Mouse (Mus musculus) gastrocnemius, postnatal 36 days (tissue): ENCODE data around the gene Emc10. TPM values are rescaled to one million over a fixed set of nuclear protein-coding genes. Genes with fewer than 3 reads are reported as not detected.

Experiments
- DNase-seq, 2 experiments: peaks; one replicate each; pipeline ENCODE4 v3.0.0; 2022
- intact Hi-C: fragments of 180-260 bp; cut with DNase I; formaldehyde crosslinking; loops from one replicate; pipeline ENCODE4 v1.15.1; 2025
- microRNA-seq, 2 experiments: library from miRNA; unstranded; fragments of <30 nt; microRNA quantifications; one replicate each; pipeline ENCODE4 v1.2.0; 2021
- total RNA-seq, 2 experiments: library from RNA; stranded (reverse); gene quantifications; 2 replicates each; pipeline ENCODE4 v1.2.3; 2021

The Emc10 gene
- total RNA-seq, 2 experiments from 2014 or later, result 42.4 to 43.5 TPM

DNA sequence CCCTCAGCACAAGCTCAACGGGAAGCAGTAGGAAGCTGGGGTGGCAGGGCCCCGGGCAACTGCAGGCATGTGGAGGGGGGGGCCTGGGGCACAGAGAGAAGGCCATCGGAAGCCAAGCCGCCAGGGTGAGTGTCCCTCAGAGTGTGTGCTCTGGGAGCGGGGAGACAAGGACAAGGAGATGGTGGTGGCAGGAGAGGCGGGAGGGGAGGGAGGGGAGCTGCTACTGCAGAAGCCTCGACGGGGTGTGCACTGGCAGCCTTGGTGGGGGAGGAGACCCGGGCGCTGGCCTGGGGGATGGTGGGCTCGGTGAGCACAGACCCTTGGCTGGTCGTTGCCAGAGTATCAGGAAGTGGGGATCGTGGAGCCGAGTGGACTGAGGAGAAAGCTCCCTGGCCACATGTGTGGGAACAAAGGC lies 53.9 kb downstream of the Emc10 start:
- DNase-seq, result no peak
- intact Hi-C loops, result loop anchor here (5.0 kb wide), 1 partner anchor 130 kb away; the partner anchor contains the start of gene Napsa

DNA sequence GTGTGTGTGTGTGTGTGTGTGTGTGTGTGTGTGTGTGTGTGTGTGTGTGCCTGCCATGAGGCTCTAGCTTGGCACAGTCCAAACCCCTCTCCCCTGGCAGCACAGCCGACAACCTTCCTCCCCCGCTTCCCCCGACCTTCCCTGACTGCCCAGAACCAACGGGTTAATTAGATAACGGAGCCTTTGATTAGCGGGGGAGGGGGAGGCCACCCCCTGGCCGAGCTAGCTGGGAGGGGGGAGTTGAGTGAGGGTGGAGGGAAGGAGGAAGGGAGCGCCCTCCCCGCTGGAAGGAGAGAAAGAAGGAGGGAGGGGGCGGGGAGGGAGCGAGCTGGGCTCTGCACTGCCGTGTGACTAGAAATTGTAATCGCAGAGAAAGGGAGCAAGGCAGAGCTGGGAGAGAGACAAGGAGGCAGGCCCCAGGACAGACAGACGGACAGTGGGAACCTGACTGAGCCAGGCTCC lies 54.6 kb downstream of the Emc10 start:
- intact Hi-C loops, result loop anchor here (5.0 kb wide), 1 partner anchor 131 kb away; the partner anchor contains the start of gene Napsa
- DNase-seq, result no peak

DNA sequence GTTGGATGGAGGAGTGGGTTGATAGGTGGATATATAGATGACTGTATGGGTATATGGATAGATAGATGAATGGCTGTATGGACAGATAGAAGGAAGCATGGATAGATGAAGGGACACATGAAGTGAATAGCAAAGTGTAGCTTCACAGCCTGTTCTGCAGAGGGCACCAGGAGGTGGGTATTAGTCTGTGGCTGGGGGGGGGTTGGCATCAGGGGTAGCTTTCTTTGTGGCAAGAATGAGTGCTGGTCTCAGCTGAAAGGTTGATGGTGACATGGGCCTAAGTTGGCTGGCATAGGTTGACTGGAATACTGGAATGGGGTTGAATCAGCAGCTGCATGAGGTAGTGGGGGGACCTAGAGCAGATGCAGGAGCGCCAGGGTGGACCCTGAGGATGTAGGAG lies 55.1 kb downstream of the Emc10 start:
- DNase-seq, result no peak
- intact Hi-C loops, result loop anchor here (5.0 kb wide), 1 partner anchor 131 kb away; the partner anchor contains the start of gene Napsa

DNA sequence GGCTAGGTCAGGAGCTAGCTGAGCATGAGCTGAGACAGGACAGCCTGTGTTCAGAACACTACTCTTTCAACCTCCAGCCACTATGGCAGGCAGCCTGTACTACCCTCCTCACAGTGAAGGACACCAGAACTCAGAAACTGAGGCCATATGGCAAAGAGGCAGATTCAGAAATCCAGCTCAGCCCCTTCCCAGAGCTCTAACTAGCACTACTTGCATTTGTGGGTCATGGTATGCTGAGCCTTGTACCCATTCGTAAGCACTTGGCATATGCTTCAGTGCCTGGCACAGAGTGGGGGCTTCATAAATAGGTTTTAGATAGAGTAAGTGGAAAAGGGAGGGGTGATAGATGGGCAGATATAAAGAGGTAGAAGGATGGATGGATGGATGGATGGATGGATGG lies 55.9 kb downstream of the Emc10 start:
- no peak for DNase-seq
- intact Hi-C loops, result loop anchor here (5.0 kb wide), 1 partner anchor 132 kb away; the partner anchor contains the start of gene Napsa

Small RNAs within 50 kb of the gene (microRNA-seq; reads per million reads assigned to microRNA genes)
- gene Mir7052, result 1.5 to 2.1 reads per million in 2 experiments
- gene Mir7053, result 0 reads per million in 2 experiments

Other genes starting within 250 kb of the Emc10 start
- gene 1700028J19Rik, start 249.8 kb downstream of the Emc10 start, total RNA-seq, result under 1 TPM; 0.23 to 0.30 TPM
- gene 2410002F23Rik, start 249.8 kb downstream of the Emc10 start, total RNA-seq, result 1 to 10 TPM; 6.3 to 8.2 TPM
- gene Acp4, start 239.2 kb downstream of the Emc10 start, total RNA-seq, result not detected
- not detected for gene Gm15517, start 235.1 kb downstream of the Emc10 start, total RNA-seq
- 1 to 10 TPM; 1.6 to 2.2 TPM for gene Clec11a, start 189.6 kb downstream of the Emc10 start, total RNA-seq
- under 1 TPM; 0.27 to 0.28 TPM for gene Shank1, start 186.3 kb downstream of the Emc10 start, total RNA-seq
- gene Syt3, start 112.4 kb downstream of the Emc10 start, total RNA-seq, result 1 to 10 TPM; 1.6 to 2.1 TPM
- gene 1700008O03Rik, start 110.7 kb downstream of the Emc10 start, total RNA-seq, result not detected
- gene Lrrc4b, start 67.5 kb downstream of the Emc10 start, total RNA-seq, result under 1 TPM in 1 of 2 experiments, not detected in 1; 0.20 TPM
- gene Aspdh, start 31.1 kb downstream of the Emc10 start, total RNA-seq, result not detected
- 10 to 100 TPM; 48.7 to 49.2 TPM for gene Josd2, start 28.5 kb downstream of the Emc10 start, total RNA-seq
- gene Fam71e1, start 52 bp upstream of the Emc10 start, total RNA-seq, result 1 to 10 TPM; 3.9 to 4.4 TPM
- 1,000 to 10,000 TPM; 4,354 to 5,208 TPM for gene Mybpc2, start 28.1 kb upstream of the Emc10 start, total RNA-seq
- not detected for gene Spib, start 35.5 kb upstream of the Emc10 start, total RNA-seq
- gene Pold1, start 52.3 kb upstream of the Emc10 start, total RNA-seq, result 1 to 10 TPM; 5.6 to 6.7 TPM
- gene Nr1h2, start 57.4 kb upstream of the Emc10 start, total RNA-seq, result 10 to 100 TPM; 28.9 to 31.1 TPM
- under 1 TPM; 0.30 to 0.54 TPM for gene Napsa, start 75.9 kb upstream of the Emc10 start, total RNA-seq
- gene Kcnc3, start 94.1 kb upstream of the Emc10 start, total RNA-seq, result 1 to 10 TPM; 5.3 to 5.7 TPM
- gene Myh14, start 174.3 kb upstream of the Emc10 start, total RNA-seq, result 10 to 100 TPM; 22.5 to 29.7 TPM
- not detected for gene Izumo2, start 212.2 kb upstream of the Emc10 start, total RNA-seq